Mouse (Mus musculus): ENCODE results near the gene 1500011B03Rik. TPM values are rescaled to one million over a fixed set of nuclear protein-coding genes. Genes with fewer than 3 reads are reported as not detected.
A peak's percentile ranks its signal among the peaks of the same experiment; 100 is the strongest.

Gene 1500011B03Rik
- total RNA-seq, 4 experiments from 2014 or later: 142 to 159 (median 153) TPM

GRCm38 (mm10) chr5:114809181-114809756 is 14.0 kb downstream of the 1500011B03Rik start:
- no peak for DNase-seq (ENCODE audit: low spot score in 2 of 2)

DNA sequence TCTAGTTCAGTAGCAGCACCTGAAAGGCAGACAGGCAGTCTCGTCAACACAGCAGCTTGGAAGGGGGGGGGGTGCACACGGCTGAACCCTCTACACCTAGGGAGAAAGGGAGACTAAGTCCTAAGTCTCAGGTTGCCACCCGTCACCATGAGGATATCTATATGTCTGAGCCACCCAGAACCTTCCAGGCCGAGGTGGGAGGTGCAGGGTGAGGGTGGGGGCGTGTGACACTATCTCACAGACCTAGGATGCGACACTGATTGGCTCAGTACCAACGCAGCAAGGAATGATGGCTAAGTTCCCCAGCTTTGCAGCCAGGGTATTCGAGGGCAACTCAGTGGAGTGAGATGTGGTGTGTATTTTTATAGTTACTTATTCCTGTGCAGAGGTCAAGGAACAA is 14.9 kb downstream of the 1500011B03Rik start:
- no peak for DNase-seq (ENCODE audit: low spot score in 2 of 2)

GRCm38 (mm10) chr5:114807893-114808292 is 15.4 kb downstream of the 1500011B03Rik start:
- DNase-seq (ENCODE audit: low spot score in 2 of 2): no peak

GRCm38 (mm10) chr5:114807468-114807867 is 15.8 kb downstream of the 1500011B03Rik start:
- no peak for DNase-seq (ENCODE audit: low spot score in 2 of 2)

GRCm38 (mm10) chr5:114807063-114807462 is 16.2 kb downstream of the 1500011B03Rik start:
- DNase-seq (ENCODE audit: low spot score in 2 of 2): no peak

GRCm38 (mm10) chr5:114806636-114807035 is 16.6 kb downstream of the 1500011B03Rik start:
- DNase-seq (ENCODE audit: low spot score in 2 of 2): no peak

GRCm38 (mm10) chr5:114805436-114806350 is 17.6 kb downstream of the 1500011B03Rik start:
- DNase-seq (ENCODE audit: low spot score in 2 of 2): no peak

GRCm38 (mm10) chr5:114804958-114805357 is 18.3 kb downstream of the 1500011B03Rik start:
- DNase-seq (ENCODE audit: low spot score in 2 of 2): peak in 1 of 2 experiments; percentile 65

DNA sequence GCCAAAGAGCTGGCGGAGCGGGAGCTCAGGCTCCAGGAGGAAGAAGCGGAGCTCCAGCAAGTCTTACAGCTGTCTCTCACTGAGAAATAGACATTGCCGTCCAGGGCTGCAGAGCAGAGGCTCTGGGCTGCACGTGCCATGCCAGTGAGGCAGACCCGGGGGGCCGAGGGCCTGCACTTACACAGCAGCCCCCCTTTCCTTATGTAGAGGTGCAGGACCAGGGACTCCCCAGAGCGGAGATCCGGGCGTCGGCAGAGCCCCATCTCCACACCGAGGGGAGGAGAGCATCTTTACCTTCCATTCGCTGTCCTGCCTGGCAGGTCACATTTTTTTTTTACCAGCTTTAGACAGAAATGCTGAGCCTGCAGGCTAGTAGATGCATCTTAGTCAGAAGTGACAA is 18.9 kb downstream of the 1500011B03Rik start:
- no peak for DNase-seq (ENCODE audit: low spot score in 2 of 2)

DNA sequence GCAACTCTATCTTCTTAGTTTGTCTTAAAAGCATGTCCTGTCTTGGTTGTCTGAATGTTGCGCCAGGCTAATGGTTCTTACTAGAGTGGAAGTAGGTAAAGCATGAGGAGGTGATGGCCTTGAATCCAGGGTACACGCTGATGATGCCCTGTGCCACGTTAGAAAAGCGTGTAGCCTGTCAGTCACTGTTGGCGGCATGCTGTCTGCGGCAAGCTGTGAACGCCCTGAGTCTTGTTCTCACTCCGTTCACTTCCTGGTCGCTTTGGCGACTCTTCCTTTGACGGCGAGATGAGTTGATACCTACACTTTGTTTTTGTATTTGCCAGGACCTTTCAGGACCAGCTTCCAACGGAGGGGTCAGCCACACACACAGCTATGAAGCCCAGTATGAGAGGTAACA is 20.0 kb downstream of the 1500011B03Rik start:
- DNase-seq (ENCODE audit: low spot score in 2 of 2): no peak

DNA sequence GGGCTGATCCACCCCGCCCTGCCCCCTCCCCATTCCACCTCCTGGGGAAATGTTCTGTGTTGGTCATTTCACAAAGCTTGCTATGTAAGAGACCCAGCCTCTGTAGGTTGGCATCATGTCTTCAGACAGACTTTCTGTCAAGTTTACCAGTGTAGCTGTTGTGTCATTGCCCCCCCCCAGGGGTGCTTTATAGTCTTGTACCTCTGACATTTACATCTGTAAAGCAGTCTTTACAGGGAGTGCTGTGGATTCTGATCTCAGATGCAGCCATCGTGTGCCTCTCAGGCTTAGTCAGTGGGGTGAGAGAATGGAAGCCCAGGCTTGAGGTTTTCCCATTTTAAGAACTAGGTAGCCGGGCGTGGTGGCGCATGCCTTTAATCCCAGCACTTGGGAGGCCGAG is 21.4 kb downstream of the 1500011B03Rik start:
- DNase-seq (ENCODE audit: low spot score in 2 of 2): no peak

DNA sequence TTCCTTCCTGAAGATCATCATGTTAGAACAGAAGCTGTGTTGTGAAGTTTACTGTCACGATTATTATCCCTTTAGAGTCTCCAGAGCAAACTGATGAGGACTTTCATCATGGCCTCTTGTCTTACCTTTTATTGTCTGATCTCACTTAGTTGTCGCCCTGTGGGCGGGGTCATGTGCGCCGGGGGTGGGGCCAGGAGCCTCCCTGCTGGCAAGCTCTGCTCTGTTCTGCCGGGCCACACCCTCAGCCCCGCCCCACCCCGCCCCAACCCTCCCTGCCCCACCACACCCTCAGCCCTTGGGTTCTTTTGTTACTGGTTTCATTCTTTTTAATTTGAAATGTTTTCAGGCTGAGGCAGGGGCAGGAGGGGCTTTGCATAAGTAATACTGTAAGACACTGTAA is 22.2 kb downstream of the 1500011B03Rik start:
- no peak for DNase-seq (ENCODE audit: low spot score in 2 of 2)

- no peak for DNase-seq (ENCODE audit: low spot score in 2 of 2)
Measured at GRCm38 (mm10) chr5:114799848-114800247, 23.4 kb downstream of the 1500011B03Rik start.

DNA sequence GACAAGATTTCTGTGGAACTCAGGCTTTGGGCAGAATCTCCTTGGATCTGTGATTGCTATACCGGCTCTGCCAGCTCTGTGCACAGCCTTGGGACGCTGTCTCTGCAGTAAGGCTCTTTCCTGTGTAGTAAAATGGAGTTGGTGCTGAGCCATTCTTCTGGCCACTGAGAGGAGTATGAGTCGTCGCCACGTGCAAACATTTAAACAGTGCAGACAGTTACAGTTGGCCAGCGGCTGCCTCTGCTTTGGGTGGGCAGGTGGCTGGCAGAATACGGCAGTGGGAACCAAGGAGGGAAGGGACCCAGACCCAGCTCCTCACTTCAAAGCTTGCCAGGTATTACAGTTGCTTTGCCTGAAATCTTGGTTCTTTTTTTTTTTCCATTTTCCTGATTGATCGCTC is 26.0 kb downstream of the 1500011B03Rik start:
- no peak for DNase-seq (ENCODE audit: low spot score in 2 of 2)

GRCm38 (mm10) chr5:114796299-114797012 is 26.8 kb downstream of the 1500011B03Rik start:
- DNase-seq (ENCODE audit: low spot score in 2 of 2): no peak

GRCm38 (mm10) chr5:114795653-114796052 is 27.6 kb downstream of the 1500011B03Rik start:
- no peak for DNase-seq (ENCODE audit: low spot score in 2 of 2)

DNA sequence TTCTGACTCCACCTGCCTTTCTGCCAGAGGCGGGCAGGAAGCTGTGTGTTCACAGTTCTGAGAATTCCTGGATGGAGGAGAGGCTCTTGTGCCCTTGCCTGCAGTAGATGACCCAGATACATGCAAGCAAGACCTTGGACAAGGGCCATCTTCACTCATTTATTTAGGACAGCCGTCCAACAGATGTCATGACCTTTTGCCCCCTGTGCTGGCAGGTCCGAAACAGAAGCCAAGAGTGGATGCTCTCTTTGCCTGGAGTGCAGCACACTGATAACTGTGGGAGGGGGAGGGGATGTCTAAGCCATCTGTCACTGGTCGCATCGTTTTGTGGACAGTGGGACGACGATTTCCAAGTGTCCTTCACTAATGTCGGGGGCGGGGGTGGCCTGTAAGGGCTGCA is 28.0 kb downstream of the 1500011B03Rik start:
- no peak for DNase-seq (ENCODE audit: low spot score in 2 of 2)

DNA sequence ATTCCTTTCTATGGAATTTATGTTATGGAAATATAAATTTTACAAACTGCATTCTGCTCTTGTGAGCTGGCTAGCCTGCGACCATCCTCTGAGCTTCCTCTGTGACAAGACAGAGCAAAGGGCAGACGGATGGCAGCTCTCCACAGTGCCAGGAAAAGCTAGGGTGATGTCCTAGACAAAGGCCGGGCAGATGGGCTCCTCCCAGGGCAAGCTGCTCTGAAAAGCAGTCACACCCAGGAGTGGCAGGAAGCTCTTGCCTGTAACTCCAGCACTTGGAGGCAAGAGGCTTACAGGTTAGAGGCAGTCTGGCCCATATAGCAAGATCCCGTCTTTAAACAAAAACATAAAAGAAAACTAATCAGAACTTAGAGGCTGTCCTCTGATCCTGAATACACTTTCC is 28.7 kb downstream of the 1500011B03Rik start:
- no peak for DNase-seq (ENCODE audit: low spot score in 2 of 2)

GRCm38 (mm10) chr5:114793317-114793716 is 30.0 kb downstream of the 1500011B03Rik start:
- peak in 1 of 2 experiments; percentile 59 for DNase-seq (ENCODE audit: low spot score in 2 of 2)

DNA sequence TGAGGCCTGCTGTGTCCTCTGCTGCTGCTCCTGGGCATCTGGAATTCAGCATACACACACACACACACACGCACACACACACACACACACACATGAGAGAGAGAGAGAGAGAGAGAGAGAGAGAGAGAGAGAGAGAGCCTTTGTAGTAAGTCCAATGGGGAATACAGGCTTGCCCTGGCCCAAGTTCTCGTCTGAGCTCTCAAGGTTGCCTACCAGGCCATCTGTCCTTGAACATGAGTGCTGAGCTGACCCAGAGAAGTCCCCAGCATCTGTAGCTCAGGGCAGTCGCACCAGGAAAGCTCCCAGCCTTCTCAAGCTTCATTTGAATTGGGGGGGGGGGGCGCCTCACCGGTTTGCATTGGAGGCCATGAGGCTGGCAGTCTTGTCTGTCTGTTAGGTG is 38.1 kb downstream of the 1500011B03Rik start:
- no peak for DNase-seq (ENCODE audit: low spot score in 2 of 2)

GRCm38 (mm10) chr5:114784622-114785165 is 38.6 kb downstream of the 1500011B03Rik start:
- DNase-seq (ENCODE audit: low spot score in 2 of 2): no peak
